Mouse (Mus musculus) ES-E14 (cell line): ENCODE measurements at regions not wholly inside any gene's neighbourhood (a gene's known extent, or its start where the extent isn't known, plus 50 kb on each side); places are given as distances from the start of the nearest gene placed in this dataset.

Experiments
- HCFC1 ChIP-seq: IDR thresholded peaks from 2 replicates; pipeline ENCODE4 v1.6.1; 2012; ENCODE audit warnings: low read length, inconsistent platforms, borderline replicate concordance; ENCODE audit not compliant: insufficient read depth
- ZC3H11A ChIP-seq: IDR thresholded peaks from 2 replicates; pipeline ENCODE4 v1.6.1; 2012; ENCODE audit warnings: low read depth, mild to moderate bottlenecking, inconsistent platforms, low read length, borderline replicate concordance
- ZNF384 ChIP-seq: IDR thresholded peaks from 2 replicates; pipeline ENCODE4 v1.6.1; 2012; ENCODE audit warnings: low read depth, low read length, inconsistent platforms

GRCm38 (mm10) chr10:9295269-9295668 is 379.7 kb downstream of the Samd5 start:
- TF ChIP-seq ZNF384 (no peak), ZC3H11A (no peak), HCFC1 (no peak)
